Mouse (Mus musculus): ENCODE measurements around the gene Mrps26. TPM values are rescaled to one million over a fixed set of nuclear protein-coding genes. Genes with fewer than 3 reads are reported as not detected.

The Mrps26 gene
- polyA plus RNA-seq, 1 experiment from 2014 or later: 110 TPM

DNA sequence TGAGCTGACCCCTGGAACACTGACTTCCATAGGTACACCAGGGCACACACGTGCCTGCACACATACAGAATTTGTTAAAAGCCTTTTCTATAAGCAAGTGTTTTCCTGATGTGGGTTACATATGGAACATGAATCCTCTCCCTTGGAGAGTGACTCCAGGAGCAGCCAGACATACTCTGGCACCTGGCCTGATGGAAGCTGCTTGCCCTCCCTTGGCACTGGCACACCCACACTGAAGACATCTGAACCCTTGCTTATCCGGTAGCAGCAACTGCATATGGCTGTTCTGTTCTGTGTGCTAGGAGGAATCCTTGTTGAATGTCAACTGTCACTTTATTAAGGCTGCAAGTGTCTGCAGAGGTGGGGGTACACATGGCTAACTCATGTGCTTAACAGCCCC, 27.5 kb downstream of the Mrps26 start:
- WGBS: 95% methylated on average over 2 of the region's 2 CpGs
- H3K4me2 ChIP-seq (ENCODE audit: low read depth, low read length): no peak overlapping the region
- no peaks in the 10 kb centered on the region for H3K4me1 ChIP-seq (ENCODE audit: control insufficient read depth, insufficient read depth, low read length)
- H3K4me3 ChIP-seq (ENCODE audit: low read depth, low read length): no peak overlapping the region
- no peaks in the 10 kb centered on the region for H3K27me3 ChIP-seq (ENCODE audit: control insufficient read depth, insufficient read depth, low read length)
- H3K9me3 ChIP-seq (ENCODE audit: control insufficient read depth, low read length): no peaks in the 10 kb centered on the region
- H3K27ac ChIP-seq (ENCODE audit: low read depth, low read length): no peak overlapping the region
- ATAC-seq (ENCODE audit: low read depth): no peak
- no peak overlapping the region for H3K9ac ChIP-seq (replicated peaks; ENCODE audit: low read depth, low read length)
- H3K36me3 ChIP-seq (ENCODE audit: control insufficient read depth, insufficient read depth, low read length): peaks cover 12% of the 10 kb centered on the region; the same call in 1 of the 2 replicates

DNA sequence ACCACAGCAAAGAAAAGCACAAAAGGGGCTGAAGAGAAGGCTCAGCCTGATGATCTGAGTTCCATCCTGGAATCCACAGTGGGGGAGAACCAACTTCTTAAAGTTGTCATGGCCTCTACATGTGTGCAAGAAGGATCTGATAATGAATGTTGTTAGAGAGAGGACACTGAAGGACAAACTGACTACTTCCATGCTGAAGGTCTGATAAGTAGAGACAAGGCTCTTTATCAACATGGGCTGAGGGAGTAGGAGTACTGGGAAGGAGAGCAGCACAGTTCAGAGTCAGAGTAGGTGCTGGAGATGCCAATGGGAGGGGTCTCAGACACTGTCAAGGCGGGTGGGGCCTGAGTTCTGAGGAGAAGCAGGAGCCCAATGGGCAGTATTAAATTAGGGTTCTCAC, 32.1 kb downstream of the Mrps26 start:
- no peak for ATAC-seq (ENCODE audit: low read depth)
- Histone ChIP-seq H3K4me1 (ENCODE audit: control insufficient read depth, insufficient read depth, low read length) (no peaks in the 10 kb centered on the region), H3K27me3 (ENCODE audit: control insufficient read depth, insufficient read depth, low read length) (no peaks in the 10 kb centered on the region), H3K9me3 (ENCODE audit: control insufficient read depth, low read length) (no peaks in the 10 kb centered on the region), H3K27ac (ENCODE audit: low read depth, low read length) (no peak overlapping the region), H3K4me2 (ENCODE audit: low read depth, low read length) (no peak overlapping the region), H3K9ac (replicated peaks; ENCODE audit: low read depth, low read length) (no peak overlapping the region), H3K4me3 (ENCODE audit: low read depth, low read length) (no peak overlapping the region), H3K36me3 (ENCODE audit: control insufficient read depth, insufficient read depth, low read length) (peaks cover 25% of the 10 kb centered on the region)
- 89% methylated on average over 1 of the region's 1 CpGs for whole genome bisulfite sequencing

DNA sequence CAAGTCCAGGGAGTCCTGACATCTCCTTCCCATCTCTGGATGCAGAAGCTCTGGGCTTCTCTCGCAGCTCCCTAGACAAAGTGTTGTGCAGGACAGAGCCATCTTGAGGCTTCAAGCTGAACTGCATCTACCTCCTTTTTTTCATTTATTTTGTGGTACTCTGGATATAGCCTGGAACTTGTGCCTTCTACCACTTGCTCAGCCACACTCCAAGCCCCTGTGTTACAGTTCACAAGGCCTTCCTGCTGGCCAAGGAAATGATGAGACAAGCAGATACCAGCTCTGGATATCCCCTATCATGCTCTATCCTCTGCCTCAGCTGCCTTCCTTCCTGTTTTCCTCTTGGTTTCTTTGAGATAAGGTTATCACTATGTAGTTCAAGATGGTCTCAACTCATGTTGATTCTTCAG, 34.1 kb downstream of the Mrps26 start:
- ATAC-seq (ENCODE audit: low read depth): peak; percentile 71; the same call in 1 of the 2 replicates
- Histone ChIP-seq H3K36me3 (ENCODE audit: control insufficient read depth, insufficient read depth, low read length) (peaks cover 20% of the 10 kb centered on the region), H3K9me3 (ENCODE audit: control insufficient read depth, low read length) (no peaks in the 10 kb centered on the region), H3K4me2 (ENCODE audit: low read depth, low read length) (no peak overlapping the region), H3K4me1 (ENCODE audit: control insufficient read depth, insufficient read depth, low read length) (no peaks in the 10 kb centered on the region), H3K27ac (ENCODE audit: low read depth, low read length) (no peak overlapping the region), H3K27me3 (ENCODE audit: control insufficient read depth, insufficient read depth, low read length) (no peaks in the 10 kb centered on the region), H3K4me3 (ENCODE audit: low read depth, low read length) (no peak overlapping the region), H3K9ac (replicated peaks; ENCODE audit: low read depth, low read length) (no peak overlapping the region)
- WGBS: 16% methylated on average over 1 of the region's 1 CpGs

DNA sequence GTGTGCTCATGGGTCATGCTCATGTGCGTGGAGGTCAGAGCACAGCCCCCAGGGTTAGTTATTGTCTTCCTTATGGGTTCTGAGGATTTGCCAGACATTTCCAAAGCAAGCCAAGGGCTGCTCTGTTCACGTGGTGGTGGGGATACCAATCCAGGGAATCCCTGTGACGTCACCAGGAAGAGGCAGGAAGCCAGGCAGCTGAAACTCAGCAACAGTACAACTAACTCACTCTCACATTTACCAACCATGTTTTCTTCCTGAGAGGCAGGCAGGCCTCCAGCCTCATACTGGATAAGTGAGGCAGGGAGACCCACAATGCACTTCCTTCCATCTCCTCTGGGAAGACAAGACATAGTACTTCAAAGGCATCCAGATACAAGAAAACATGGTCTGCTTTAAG, 34.9 kb downstream of the Mrps26 start:
- Histone ChIP-seq H3K27ac (ENCODE audit: low read depth, low read length) (no peak overlapping the region), H3K36me3 (ENCODE audit: control insufficient read depth, insufficient read depth, low read length) (peaks cover 24% of the 10 kb centered on the region), H3K9me3 (ENCODE audit: control insufficient read depth, low read length) (no peaks in the 10 kb centered on the region), H3K4me1 (ENCODE audit: control insufficient read depth, insufficient read depth, low read length) (no peaks in the 10 kb centered on the region), H3K4me3 (ENCODE audit: low read depth, low read length) (no peak overlapping the region), H3K27me3 (ENCODE audit: control insufficient read depth, insufficient read depth, low read length) (no peaks in the 10 kb centered on the region), H3K9ac (replicated peaks; ENCODE audit: low read depth, low read length) (no peak overlapping the region), H3K4me2 (ENCODE audit: low read depth, low read length) (no peak overlapping the region)
- ATAC-seq (ENCODE audit: low read depth): no peak
- 69% methylated on average over 3 of the region's 3 CpGs for WGBS

DNA sequence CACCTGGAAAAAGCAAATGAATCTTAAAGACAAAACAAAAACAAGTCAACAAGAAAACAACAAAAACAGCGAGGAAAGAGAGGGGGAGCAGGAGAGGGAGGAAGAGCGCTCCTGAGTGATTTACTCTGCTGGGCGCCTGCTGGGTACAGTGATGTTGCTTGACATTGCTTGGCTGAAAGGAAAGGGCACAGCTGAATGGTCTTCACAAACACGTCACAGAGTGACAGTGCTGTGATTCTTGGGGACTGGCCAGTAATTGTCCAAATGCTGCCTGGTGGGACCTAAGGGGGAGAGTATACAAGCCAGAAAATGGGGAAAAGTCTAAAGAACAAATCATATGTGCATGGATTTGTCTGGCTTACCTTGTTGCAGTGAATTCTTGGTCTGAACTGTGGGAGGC, 38.7 kb downstream of the Mrps26 start:
- H3K9ac ChIP-seq (replicated peaks; ENCODE audit: low read depth, low read length): no peak overlapping the region
- 80% methylated on average over 4 of the region's 4 CpGs for WGBS

DNA sequence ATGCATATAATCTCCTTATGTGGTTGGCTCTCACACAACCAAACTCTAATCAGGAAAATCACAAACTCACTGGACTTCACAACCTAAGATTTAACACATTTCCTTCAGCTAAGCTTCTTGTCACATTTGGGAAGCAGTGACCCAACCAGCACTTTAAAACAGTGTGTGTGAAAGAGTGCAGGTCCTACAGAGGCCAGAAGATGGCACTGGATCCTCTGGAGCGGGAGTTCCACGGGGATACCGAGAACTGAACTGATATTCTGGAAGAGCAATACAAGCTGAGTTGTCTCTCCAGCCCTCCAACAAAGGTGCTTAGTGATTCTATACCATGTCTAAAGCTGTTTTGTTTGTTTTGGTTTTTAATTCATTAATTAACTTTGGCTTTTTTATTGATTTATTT, 49.5 kb downstream of the Mrps26 start:
- Histone ChIP-seq H3K27me3 (ENCODE audit: control insufficient read depth, insufficient read depth, low read length) (no peaks in the 10 kb centered on the region), H3K36me3 (ENCODE audit: control insufficient read depth, insufficient read depth, low read length) (peaks cover 24% of the 10 kb centered on the region), H3K4me2 (ENCODE audit: low read depth, low read length) (no peak overlapping the region), H3K9ac (replicated peaks; ENCODE audit: low read depth, low read length) (no peak overlapping the region), H3K4me3 (ENCODE audit: low read depth, low read length) (no peak overlapping the region), H3K9me3 (ENCODE audit: control insufficient read depth, low read length) (no peaks in the 10 kb centered on the region), H3K4me1 (ENCODE audit: control insufficient read depth, insufficient read depth, low read length) (no peaks in the 10 kb centered on the region), H3K27ac (ENCODE audit: low read depth, low read length) (no peak overlapping the region)
- no peak for ATAC-seq (ENCODE audit: low read depth)
- WGBS: 68% methylated on average over 3 of the region's 3 CpGs

More for the DNA sequence above, 38.7 kb downstream of the Mrps26 start:
- H3K9me3 ChIP-seq (ENCODE audit: control insufficient read depth, low read length): no peaks in the 10 kb centered on the region
- H3K27me3 ChIP-seq (ENCODE audit: control insufficient read depth, insufficient read depth, low read length): no peaks in the 10 kb centered on the region
- no peak overlapping the region for H3K4me2 ChIP-seq (ENCODE audit: low read depth, low read length)
- no peak overlapping the region for H3K4me3 ChIP-seq (ENCODE audit: low read depth, low read length)
- H3K4me1 ChIP-seq (ENCODE audit: control insufficient read depth, insufficient read depth, low read length): no peaks in the 10 kb centered on the region
- H3K27ac ChIP-seq (ENCODE audit: low read depth, low read length): no peak overlapping the region
- H3K36me3 ChIP-seq (ENCODE audit: control insufficient read depth, insufficient read depth, low read length): peaks cover 26% of the 10 kb centered on the region
- ATAC-seq (ENCODE audit: low read depth): no peak

Small RNA genes lying within 50 kb of the gene (microRNA-seq; reads per million reads assigned to microRNA genes)
- gene Gm23876: not detected

Other genes starting within 250 kb of the Mrps26 start
- 11.7 and 24.1 TPM in 2 replicates for gene Cpxm1, start 166.2 kb upstream of the Mrps26 start, polyA plus RNA-seq (2014; fragmentation: Nextera tagmentation; extraction: Ambion mirVana)
- gene Gm28372, start 158.5 kb upstream of the Mrps26 start, polyA plus RNA-seq (2014; fragmentation: Nextera tagmentation; extraction: Ambion mirVana): 0.23 and 0.28 TPM in 2 replicates
- 0.91 TPM in 1 of 2 replicates, not detected in the other for gene 1700020A23Rik, start 158.5 kb upstream of the Mrps26 start, polyA plus RNA-seq (2014; fragmentation: Nextera tagmentation; extraction: Ambion mirVana)
- gene Tmem239, start 157.3 kb upstream of the Mrps26 start, polyA plus RNA-seq (2014; fragmentation: Nextera tagmentation; extraction: Ambion mirVana): not detected in 2 replicates
- gene Vps16, start 139.4 kb upstream of the Mrps26 start, polyA plus RNA-seq (2014; fragmentation: Nextera tagmentation; extraction: Ambion mirVana): 76.4 and 81.7 TPM in 2 replicates
- gene Pced1a, start 139.0 kb upstream of the Mrps26 start, polyA plus RNA-seq (2014; fragmentation: Nextera tagmentation; extraction: Ambion mirVana): 10.8 and 11.5 TPM in 2 replicates
- 164 and 165 TPM in 2 replicates for gene Ptpra, start 113.5 kb upstream of the Mrps26 start, polyA plus RNA-seq (2014; fragmentation: Nextera tagmentation; extraction: Ambion mirVana)
- not detected in 2 replicates for gene Oxt, start 12.4 kb downstream of the Mrps26 start, polyA plus RNA-seq (2014; fragmentation: Nextera tagmentation; extraction: Ambion mirVana)
- gene Avp, start 18.8 kb downstream of the Mrps26 start, polyA plus RNA-seq (2014; fragmentation: Nextera tagmentation; extraction: Ambion mirVana): 0.39 and 0.68 TPM in 2 replicates
- 12.4 and 14.6 TPM in 2 replicates for gene Fastkd5, start 66.3 kb downstream of the Mrps26 start, polyA plus RNA-seq (2014; fragmentation: Nextera tagmentation; extraction: Ambion mirVana)
- 11.3 and 12.5 TPM in 2 replicates for gene Ubox5, start 66.3 kb downstream of the Mrps26 start, polyA plus RNA-seq (2014; fragmentation: Nextera tagmentation; extraction: Ambion mirVana)
- 6.2 and 8.4 TPM in 2 replicates for gene Lzts3, start 79.1 kb downstream of the Mrps26 start, polyA plus RNA-seq (2014; fragmentation: Nextera tagmentation; extraction: Ambion mirVana)
- gene Ddrgk1, start 100.9 kb downstream of the Mrps26 start, polyA plus RNA-seq (2014; fragmentation: Nextera tagmentation; extraction: Ambion mirVana): 75.0 and 77.0 TPM in 2 replicates
- gene Itpa, start 103.9 kb downstream of the Mrps26 start, polyA plus RNA-seq (2014; fragmentation: Nextera tagmentation; extraction: Ambion mirVana): 116 and 117 TPM in 2 replicates
- 0.37 and 0.50 TPM in 2 replicates for gene Slc4a11, start 133.8 kb downstream of the Mrps26 start, polyA plus RNA-seq (2014; fragmentation: Nextera tagmentation; extraction: Ambion mirVana)